Mouse (Mus musculus) pancreas, adult 10 weeks (tissue): Measurements from ENCODE around the gene Ankrd9. TPM values are rescaled to one million over a fixed set of nuclear protein-coding genes. Genes with fewer than 3 reads are reported as not detected.

Experiments
- polyA plus RNA-seq: library from polyadenylated mRNA; stranded (reverse); fragments of 350-450 nt; fragmentation: Illumina TruSeq; extraction: RNeasy Lipid Tissue Mini Kit (QIAGEN cat#74804); gene quantifications from one replicate; pipeline ENCODE4 v1.2.3, GENCODE M21; 2015; ENCODE audit warnings: low read depth, low replicate concordance; ENCODE audit not compliant: insufficient read depth

Gene Ankrd9
- 1.6 TPM for polyA plus RNA-seq

DNA sequence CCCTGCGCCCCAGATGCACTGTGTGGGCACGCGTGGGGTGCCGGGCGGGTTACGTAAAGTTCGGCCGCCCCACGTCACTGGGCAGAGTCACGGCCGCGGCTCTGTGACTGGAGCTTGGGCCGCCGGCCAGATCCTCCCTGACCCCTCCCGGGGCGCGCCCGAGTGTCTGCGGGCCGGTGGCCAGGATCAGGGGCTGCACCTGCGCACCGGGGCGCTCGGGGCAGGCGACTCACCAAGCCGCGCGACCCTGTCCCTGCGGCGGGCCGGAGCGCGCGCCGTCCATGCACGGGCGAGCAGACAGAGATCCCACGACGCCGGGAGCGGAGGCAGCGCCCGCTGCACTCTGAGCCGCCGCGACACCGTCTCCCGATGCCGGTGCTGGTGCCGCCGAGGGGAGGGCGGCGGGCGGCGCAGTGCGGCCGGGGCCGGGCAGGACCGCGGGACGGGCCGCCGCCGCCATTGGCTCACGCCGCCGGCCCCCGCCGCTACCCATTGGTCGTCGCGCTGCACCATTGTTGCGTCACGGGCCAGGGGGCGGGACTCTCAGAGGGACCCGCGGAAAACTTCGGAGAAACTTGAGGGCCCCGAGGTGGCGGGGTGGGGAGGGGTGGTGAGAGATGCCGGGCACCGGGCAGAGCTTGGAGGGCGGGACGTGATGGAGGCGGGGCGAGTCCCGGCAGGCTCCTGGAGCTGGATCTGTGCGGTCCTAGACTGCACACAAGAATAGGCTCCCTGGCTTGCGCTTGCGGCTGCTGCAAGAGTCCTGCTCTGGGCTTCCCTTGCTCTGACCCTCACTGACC, at the start of gene Ankrd9:
Gene Ankrd9 (minus strand): TSS at position 434 of the 800 bp plus-strand sequence.

Other genes with a start within 250 kb of the Ankrd9 start
- gene Wdr20, start 241.1 kb downstream of the Ankrd9 start, polyA plus RNA-seq, result 8.1 TPM
- 1.4 TPM for gene Mok, start 138.1 kb downstream of the Ankrd9 start, polyA plus RNA-seq
- gene Zfp839, start 128.8 kb downstream of the Ankrd9 start, polyA plus RNA-seq, result 3.4 TPM
- gene Cinp, start 89.9 kb downstream of the Ankrd9 start, polyA plus RNA-seq, result 9.1 TPM
- 2.6 TPM for gene Tecpr2, start 89.8 kb downstream of the Ankrd9 start, polyA plus RNA-seq
- gene Rcor1, start 60.3 kb upstream of the Ankrd9 start, polyA plus RNA-seq, result 3.4 TPM
- 2.8 TPM for gene Traf3, start 187.3 kb upstream of the Ankrd9 start, polyA plus RNA-seq
- gene 4930595D18Rik, start 205.5 kb upstream of the Ankrd9 start, polyA plus RNA-seq, result not detected